Mouse (Mus musculus): ENCODE data around the gene Nav2.

- TF ChIP-seq CTCF (IDR thresholded peaks at IDR 0.05; ENCODE audit: borderline replicate concordance, extremely low read depth, insufficient read depth, insufficient read length), result peak; percentile 21; the same call in 1 of the 2 replicates
- TF ChIP-seq POLR2A (IDR thresholded peaks at IDR 0.05; ENCODE audit: borderline replicate concordance, extremely low read depth, insufficient read depth, insufficient read length, poor library complexity, severe bottlenecking), result no peak
Observed at GRCm38 (mm10) chr7:49484036-49484744, 575.7 kb downstream of the Nav2 start.
